Mouse (Mus musculus) A20 (cell line): ENCODE results near the gene Olfr781.
A peak's percentile ranks its signal among the peaks of the same experiment; 100 is the strongest.
"Not testable (repeated sequence)": the region's sequence is repeated elsewhere in the genome, so short reads cannot be mapped to it uniquely, and the experiment has no call there.

ENCODE experiments used
- DNase-seq: peaks from one replicate; pipeline ENCODE4 v3.0.0-alpha.2; 2011; ENCODE audit warnings: low read depth, low spot score

Gene Olfr781

DNA sequence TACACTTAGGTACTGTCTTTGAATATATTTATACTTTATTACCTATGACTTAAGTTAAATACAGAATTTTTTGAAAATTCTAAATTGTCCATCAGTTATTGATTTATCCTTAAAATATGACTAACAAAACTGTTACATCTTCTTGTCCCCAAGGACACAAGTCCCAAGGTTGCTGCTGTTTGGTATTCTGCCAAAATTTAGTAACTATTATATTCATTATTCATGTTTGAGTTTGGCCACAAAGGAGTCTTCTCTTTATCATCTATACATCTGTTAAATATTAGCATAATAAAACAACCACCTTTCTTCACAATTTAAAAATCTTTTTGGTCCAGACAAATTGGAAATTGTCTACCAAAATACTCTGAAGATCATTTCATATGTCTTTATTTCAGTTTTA, at the start of gene Olfr781:
Gene Olfr781, plus strand, starts transcription at position 301 of the 400 bp plus-strand sequence.
- no peak for DNase-seq

DNA sequence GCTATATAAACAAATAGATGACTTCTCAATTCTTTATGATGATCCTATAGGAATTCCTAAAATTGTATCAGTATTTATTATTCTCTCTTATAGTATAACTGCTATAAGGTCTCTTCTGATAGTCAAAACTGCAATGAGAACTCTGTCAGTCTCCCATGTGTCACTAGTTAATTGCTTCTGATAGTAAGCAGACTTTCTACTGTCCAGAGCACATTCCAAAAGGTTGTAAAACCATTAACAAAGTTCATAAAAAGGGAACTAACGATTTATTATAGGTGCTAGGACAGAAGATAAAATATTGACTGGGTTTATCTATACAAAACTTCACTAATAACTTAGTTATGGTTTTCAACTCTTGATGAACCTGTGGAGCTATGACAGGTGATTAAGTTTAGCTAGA, 15.7 kb upstream of the Olfr781 start:
- not testable (repeated sequence) for DNase-seq

DNA sequence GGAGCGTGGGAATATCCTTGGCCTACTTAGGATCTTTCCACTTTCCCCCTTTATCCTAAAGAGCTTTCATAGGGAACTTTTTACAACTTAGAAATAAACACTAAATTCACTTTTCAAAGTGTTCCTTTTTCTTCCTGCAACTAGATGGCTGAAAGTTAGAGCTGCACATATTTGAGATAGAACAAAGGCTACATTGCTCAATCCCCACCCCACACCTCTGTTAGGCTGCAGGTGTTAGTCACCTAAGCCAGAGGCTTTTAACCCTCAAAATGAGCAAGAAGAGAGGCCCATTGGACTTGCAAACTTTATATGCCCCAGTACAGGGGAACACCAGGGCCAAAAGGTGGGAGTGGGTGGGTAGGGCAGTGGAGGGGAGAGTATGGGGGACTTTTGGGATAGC, 15.1 kb upstream of the Olfr781 start:
- DNase-seq: not testable (repeated sequence)

DNA sequence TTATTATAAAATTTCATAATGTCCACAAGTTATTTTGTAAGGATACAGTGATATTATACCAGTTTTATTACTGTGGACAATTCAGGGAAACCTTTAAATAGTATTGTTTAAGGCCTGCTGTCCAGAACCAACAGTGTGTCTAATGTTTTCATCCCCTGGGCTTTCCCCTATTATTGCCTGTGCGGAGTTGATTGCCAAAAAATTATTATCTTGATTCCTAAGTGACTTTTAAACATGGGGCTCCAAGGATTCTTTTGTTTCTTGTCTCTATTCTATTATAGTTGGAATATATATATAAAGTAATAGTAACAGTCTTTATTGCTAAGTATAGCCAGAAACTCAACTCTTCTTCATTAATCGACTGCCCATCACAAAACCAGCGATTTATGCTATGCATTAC, 10.8 kb upstream of the Olfr781 start, which contains the start of gene Olfr780:
Gene Olfr780, plus strand, starts transcription at position 301 of the 400 bp plus-strand sequence.
- DNase-seq: no peak

DNA sequence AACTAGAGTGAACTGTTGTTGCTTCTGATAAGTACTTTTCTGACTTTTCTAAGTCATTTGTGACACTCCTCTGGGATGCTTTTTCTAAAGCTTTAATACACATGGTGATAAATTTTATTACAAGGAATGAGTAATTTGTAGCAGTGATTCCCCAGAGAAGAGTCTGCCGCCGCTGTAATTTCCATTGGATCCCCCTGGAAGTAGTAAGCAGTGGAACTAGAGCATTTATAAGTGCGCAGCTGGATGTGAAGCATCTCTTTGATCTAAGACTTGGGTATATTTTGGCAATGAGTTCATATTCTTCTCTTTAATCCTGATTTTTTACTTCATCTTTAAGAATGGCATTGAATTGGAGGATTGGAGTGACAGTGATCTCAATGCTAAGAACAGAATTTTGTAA, 19.9 kb downstream of the Olfr781 start, which contains the start of gene Olfr782:
Gene Olfr782, plus strand, starts transcription at position 301 of the 400 bp plus-strand sequence.
- DNase-seq: no peak

DNA sequence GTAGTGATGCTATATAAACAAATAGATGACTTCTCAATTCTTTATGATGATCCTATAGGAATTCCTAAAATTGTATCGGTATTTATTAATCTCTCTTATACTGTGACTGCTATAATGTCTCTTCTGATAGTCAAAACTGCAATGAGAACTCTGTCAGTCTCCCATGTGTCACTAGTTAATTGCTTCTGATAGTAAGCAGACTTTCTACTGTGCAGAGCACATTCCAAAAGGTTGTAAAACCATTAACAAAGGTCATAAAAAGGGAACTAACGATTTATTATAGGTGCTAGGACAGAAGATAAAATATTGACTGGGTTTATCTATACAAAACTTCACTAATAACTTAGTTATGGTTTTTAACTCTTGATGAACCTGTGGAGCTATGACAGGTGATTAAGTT, 23.8 kb downstream of the Olfr781 start:
- DNase-seq: not testable (repeated sequence)

DNA sequence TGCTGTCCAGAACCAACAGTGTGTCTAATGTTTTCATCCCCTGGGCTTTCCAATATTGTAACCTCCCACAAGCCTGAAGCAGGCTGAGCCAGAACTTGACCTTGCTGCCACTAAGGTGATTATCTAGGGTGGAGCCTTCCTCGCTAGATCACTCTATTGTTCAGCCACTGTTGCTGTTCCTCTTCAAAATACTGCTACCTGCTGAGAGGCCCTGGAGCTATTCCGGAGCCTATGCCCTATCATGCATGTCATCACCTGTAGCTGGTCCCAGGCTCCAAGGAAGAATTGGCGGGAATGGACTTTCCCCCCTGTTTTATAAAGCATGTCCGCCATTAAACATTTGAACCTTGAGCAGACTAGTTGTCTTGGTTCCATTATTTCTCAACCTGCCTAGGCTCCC, 27.8 kb downstream of the Olfr781 start:
- DNase-seq: not testable (repeated sequence)

DNA sequence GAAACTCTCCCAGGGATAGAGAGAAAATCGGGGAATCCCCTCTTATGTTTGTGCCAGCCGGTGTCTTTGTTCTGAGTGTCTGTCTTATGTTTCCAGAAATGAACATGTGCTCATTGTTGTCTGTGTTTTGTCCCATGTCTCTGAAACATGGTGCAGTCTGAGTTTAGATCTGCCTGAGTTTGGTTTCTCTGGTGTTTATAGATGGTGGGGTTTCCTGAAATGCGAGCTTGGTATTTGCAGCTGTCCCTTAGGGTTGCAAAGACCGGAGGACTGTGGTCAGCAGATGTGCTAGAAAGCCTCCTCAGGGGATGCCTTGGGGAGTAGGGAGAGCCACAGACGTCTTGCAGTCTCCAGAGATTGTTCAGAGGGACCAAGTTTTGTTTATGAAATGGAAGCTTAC, 28.7 kb downstream of the Olfr781 start:
- no peak for DNase-seq

DNA sequence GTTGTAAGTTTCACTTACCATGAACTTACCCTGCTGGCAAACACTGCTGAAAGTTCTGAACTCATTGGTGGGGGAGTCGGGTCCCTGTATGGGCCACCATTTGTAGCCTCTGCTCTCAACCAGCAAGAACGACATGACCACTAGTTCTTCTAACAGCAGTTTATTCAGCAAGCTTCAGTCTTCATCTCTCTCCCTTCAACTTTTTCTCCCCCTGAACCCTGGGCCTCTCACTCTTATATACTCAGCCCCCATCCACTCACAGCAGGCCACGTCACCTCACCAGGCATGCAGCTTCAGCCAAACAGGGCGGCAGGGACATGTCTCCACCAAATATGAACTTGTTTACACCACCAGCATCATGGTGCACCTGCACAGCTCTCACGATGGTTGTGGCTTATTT, 45.4 kb downstream of the Olfr781 start:
- DNase-seq: peak; percentile 63
